Mouse (Mus musculus): ENCODE measurements around the gene Ifna6. TPM values are rescaled to one million over a fixed set of nuclear protein-coding genes. Genes with fewer than 3 reads are reported as not detected.

Gene Ifna6
- polyA plus RNA-seq (2012; rRNA removed; ENCODE audit: low replicate concordance): not detected in 2 replicates

DNA sequence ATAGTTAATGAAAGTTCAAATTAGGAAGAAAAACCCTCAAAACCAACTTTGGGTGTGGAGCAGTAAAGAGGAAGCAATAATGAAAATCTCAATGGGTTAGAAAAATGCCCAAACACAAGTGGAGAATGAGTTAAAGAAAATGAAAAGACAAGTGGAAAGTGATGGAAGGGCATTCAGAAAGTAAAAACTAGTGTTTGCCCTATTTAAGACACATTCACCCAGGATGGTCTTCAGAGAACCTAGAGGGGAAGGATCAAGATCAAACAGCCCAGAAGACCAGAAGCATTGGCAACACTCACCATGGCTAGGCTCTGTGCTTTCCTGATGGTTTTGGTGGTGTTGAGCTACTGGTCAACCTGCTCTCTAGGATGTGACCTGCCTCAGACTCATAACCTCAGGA, at the start of gene Ifna6:
Gene Ifna6 (plus strand): TSS at position 301 of the 400 bp plus-strand sequence.

DNA sequence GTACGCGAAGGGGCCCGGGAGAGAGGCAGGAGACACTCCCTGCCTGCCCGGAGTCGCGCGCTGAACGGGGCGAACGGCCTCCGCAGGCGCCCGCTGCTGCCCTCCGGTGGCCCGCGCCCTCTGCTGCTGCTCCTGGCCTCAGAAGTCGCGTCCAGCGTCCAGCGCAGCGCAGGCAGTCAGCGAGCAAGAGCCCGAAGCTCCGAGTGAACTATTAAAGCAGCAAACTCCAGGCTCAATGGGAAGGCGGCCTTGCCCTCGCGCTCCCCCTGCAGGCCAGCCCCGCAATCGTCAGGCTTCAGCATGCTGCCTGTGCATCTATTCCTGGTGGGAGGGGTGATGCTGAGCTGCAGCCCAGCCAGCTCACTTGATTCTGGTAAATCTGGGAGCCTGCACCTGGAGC, 47.7 kb upstream of the Ifna6 start, which contains the start of gene Gm13272:
Gene Gm13272 (plus strand): TSS at position 301 of the 400 bp plus-strand sequence.

DNA sequence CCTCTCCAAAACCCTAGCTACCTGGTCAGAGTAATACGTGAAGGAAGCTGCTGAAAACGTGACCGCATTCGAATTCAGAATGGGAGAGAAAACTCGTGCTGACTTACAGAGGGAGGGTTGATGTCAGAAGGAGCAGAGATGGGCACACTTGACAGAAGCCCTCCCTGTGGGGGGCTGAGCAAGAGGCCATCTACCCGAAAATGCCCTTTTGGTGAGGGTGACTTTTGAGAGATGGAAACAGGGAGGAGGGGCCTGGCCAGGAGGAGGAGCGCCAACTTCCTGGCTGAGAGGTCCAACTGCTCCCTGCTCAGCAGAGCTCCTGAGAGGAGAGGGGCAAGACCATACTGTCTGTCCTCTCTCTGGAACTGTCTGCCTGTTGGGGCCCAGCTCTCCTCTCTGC, 45.4 kb upstream of the Ifna6 start, which contains the start of gene Ifnz:
Gene Ifnz (plus strand): TSS at position 301 of the 400 bp plus-strand sequence.

DNA sequence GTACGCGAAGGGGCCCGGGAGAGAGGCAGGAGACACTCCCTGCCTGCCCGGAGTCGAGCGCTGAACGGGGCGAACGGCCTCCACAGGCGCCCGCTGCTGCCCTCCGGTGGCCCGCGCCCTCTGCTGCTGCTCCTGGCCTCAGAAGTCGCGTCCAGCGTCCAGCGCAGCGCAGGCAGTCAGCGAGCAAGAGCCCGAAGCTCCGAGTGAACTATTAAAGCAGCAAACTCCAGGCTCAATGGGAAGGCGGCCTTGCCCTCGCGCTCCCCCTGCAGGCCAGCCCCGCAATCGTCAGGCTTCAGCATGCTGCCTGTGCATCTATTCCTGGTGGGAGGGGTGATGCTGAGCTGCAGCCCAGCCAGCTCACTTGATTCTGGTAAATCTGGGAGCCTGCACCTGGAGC, 41.8 kb upstream of the Ifna6 start, which contains the start of gene Gm13276:
Gene Gm13276 (plus strand): TSS at position 301 of the 400 bp plus-strand sequence.

DNA sequence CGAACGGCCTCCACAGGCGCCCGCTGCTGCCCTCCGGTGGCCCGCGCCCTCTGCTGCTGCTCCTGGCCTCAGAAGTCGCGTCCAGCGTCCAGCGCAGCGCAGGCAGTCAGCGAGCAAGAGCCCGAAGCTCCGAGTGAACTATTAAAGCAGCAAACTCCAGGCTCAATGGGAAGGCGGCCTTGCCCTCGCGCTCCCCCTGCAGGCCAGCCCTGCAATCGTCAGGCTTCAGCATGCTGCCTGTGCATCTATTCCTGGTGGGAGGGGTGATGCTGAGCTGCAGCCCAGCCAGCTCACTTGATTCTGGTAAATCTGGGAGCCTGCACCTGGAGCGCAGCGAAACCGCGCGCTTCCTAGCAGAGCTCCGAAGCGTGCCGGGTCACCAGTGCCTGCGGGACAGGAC, 38.8 kb upstream of the Ifna6 start, which contains the start of gene Gm13277:
Gene Gm13277 (plus strand): TSS at position 231 of the 400 bp plus-strand sequence.

DNA sequence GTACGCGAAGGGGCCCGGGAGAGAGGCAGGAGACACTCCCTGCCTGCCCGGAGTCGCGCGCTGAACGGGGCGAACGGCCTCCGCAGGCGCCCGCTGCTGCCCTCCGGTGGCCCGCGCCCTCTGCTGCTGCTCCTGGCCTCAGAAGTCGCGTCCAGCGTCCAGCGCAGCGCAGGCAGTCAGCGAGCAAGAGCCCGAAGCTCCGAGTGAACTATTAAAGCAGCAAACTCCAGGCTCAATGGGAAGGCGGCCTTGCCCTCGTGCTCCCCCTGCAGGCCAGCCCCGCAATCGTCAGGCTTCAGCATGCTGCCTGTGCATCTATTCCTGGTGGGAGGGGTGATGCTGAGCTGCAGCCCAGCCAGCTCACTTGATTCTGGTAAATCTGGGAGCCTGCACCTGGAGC, 36.0 kb upstream of the Ifna6 start, which contains the start of gene Gm13278:
Gene Gm13278 (plus strand): TSS at position 301 of the 400 bp plus-strand sequence.

DNA sequence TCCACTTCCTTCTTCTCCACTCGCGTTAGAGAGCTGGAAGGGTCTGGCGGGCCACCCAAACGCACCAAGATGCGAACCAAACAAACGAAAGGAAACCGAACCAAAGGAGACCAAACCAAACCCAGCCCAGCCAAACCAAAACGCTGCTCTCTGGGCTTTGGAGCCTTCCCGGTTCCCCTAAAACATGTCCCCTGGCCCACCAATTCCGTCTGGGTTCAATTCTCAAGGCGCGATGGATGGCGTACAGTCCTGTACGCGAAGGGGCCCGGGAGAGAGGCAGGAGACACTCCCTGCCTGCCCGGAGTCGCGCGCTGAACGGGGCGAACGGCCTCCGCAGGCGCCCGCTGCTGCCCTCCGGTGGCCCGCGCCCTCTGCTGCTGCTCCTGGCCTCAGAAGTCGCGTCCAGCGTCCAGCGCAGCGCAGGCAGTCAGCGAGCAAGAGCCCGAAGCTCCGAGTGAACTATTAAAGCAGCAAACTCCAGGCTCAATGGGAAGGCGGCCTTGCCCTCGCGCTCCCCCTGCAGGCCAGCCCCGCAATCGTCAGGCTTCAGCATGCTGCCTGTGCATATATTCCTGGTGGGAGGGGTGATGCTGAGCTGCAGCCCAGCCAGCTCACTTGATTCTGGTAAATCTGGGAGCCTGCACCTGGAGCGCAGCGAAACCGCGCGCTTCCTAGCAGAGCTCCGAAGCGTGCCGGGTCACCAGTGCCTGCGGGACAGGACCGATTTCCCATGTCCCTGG, 33.1 kb upstream of the Ifna6 start, which contains the start of gene Gm13275:
Gene Gm13275 (plus strand): TSS at position 552 of the 740 bp plus-strand sequence.

DNA sequence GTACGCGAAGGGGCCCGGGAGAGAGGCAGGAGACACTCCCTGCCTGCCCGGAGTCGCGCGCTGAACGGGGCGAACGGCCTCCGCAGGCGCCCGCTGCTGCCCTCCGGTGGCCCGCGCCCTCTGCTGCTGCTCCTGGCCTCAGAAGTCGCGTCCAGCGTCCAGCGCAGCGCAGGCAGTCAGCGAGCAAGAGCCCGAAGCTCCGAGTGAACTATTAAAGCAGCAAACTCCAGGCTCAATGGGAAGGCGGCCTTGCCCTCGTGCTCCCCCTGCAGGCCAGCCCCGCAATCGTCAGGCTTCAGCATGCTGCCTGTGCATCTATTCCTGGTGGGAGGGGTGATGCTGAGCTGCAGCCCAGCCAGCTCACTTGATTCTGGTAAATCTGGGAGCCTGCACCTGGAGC, 30.1 kb upstream of the Ifna6 start, which contains the start of gene Gm13279:
Gene Gm13279 (plus strand): TSS at position 301 of the 400 bp plus-strand sequence.

DNA sequence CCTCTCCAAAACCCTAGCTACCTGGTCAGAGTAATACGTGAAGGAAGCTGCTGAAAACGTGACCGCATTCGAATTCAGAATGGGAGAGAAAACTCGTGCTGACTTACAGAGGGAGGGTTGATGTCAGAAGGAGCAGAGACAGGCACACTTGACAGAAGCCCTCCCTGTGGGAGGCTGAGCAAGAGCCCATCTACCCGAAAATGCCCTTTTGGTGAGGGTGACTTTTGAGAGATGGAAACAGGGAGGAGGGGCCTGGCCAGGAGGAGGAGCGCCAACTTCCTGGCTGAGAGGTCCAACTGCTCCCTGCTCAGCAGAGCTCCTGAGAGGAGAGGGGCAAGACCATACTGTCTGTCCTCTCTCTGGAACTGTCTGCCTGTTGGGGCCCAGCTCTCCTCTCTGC, 27.9 kb upstream of the Ifna6 start, which contains the start of gene Gm13285:
Gene Gm13285 (plus strand): TSS at position 301 of the 400 bp plus-strand sequence.

DNA sequence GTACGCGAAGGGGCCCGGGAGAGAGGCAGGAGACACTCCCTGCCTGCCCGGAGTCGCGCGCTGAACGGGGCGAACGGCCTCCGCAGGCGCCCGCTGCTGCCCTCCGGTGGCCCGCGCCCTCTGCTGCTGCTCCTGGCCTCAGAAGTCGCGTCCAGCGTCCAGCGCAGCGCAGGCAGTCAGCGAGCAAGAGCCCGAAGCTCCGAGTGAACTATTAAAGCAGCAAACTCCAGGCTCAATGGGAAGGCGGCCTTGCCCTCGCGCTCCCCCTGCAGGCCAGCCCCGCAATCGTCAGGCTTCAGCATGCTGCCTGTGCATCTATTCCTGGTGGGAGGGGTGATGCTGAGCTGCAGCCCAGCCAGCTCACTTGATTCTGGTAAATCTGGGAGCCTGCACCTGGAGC, 24.3 kb upstream of the Ifna6 start, which contains the start of gene Gm13287:
Gene Gm13287 (plus strand): TSS at position 301 of the 400 bp plus-strand sequence.

DNA sequence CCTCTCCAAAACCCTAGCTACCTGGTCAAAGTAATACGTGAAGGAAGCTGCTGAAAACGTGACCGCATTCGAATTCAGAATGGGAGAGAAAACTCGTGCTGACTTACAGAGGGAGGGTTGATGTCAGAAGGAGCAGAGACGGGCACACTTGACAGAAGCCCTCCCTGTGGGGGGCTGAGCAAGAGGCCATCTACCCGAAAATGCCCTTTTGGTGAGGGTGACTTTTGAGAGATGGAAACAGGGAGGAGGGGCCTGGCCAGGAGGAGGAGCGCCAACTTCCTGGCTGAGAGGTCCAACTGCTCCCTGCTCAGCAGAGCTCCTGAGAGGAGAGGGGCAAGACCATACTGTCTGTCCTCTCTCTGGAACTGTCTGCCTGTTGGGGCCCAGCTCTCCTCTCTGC, 22.0 kb upstream of the Ifna6 start, which contains the start of gene Gm13288:
Gene Gm13288 (plus strand): TSS at position 301 of the 400 bp plus-strand sequence.

DNA sequence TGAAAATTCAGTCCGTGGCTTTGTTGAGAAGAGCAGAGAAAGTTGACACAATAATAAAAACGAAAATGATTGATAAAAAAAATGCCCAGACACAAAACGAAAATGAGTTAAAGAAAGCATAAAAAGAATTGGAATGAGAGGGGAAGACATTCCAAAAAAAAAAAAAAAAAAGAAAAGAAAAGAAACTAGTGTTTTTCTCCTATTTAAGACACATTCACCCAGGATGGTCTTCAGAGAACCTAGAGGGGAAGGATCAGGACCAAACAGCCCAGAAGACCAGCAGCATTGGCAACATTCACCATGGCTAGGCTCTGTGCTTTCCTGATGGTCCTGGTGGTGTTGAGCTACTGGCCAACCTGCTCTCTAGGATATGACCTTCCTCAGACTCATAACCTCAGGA, 11.3 kb upstream of the Ifna6 start, which contains the start of gene Ifna7:
Gene Ifna7 (plus strand): TSS at position 301 of the 400 bp plus-strand sequence.

DNA sequence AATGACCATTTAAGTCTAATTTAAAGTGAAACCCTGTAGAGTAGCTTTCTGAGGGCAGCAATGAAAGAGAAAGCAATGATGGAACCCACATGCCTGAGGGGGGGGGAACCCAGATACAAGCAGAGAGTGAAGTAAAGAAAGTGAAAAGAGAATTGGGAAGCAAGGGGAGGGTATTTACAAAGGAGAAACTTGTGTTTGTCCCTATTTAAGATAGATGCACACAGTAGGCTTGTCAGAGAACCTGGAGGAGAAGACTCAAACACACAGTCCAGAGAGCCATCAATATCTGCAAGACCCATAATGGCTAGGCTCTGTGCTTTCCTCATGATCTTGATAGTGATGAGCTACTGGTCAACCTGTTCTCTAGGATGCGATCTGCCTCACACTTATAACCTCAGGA, 7.6 kb upstream of the Ifna6 start, which contains the start of gene Ifna11:
Gene Ifna11 (plus strand): TSS at position 301 of the 400 bp plus-strand sequence.

DNA sequence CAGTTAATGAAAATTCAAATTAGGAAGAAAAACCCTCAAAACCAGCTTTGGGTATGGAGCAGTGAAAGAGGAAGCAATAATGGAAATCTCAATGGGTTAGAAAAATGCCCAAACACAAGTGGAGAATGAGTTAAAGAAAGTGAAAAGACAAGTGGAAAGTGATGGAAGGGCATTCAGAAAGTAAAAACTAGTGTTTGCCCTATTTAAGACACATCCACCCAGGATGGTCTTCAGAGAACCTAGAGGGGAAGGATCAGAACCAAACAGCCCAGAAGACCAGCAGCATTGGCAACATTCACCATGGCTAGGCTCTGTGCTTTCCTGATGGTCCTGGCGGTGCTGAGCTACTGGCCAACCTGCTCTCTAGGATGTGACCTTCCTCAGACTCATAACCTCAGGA, 8.0 kb downstream of the Ifna6 start, which contains the start of gene Ifna5:
Gene Ifna5 (plus strand): TSS at position 301 of the 400 bp plus-strand sequence.

DNA sequence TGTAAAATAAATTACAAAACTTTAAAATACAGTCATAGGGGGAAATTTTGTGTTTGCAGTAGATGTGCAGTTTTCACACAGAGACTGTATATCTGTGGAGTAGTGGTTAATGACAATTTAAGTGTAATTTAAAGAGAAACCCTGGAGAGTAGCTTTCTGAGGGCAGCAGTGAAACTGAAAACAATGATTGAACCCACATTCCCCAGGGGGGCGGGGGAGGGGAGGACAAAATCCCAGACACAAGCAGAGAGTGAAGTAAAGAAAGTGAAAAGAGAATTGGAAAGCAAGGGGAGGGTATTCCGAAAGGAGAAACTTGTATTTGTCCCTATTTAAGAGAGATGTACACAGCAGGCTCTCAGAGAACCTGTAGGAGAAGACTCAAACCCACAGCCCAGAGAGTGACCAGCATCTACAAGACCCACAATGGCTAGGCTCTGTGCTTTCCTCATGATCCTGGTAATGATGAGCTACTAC, 14.3 kb downstream of the Ifna6 start, which contains the start of gene Ifna4:
Gene Ifna4 (plus strand): TSS at position 424 of the 474 bp plus-strand sequence.

DNA sequence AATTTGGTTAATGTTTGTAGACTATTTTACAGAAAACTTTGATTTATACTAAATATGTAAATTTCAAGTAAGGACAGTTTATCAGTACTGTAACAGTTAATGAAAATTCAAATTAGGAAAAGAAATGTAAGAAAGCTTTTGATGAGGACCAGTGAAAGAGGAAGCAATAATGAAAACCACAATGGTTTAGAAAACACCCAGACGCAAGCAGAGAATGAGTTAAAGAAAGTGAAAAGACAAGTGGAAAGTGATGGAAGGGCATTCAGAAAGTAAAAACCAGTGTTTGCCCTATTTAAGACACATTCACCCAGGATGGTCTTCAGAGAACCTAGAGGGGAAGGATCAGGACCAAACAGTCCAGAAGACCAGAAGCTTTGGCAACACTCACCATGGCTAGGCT, 22.5 kb downstream of the Ifna6 start, which contains the start of gene Ifna1:
Gene Ifna1 (plus strand): TSS at position 390 of the 400 bp plus-strand sequence.

Other genes with a start within 250 kb of the Ifna6 start
- gene Ifna9, start 235.0 kb upstream of the Ifna6 start, polyA plus RNA-seq (2012; rRNA removed; ENCODE audit: low replicate concordance): not detected in 2 replicates
- not detected in 2 replicates for gene Ifna12, start 224.0 kb upstream of the Ifna6 start, polyA plus RNA-seq (2012; rRNA removed; ENCODE audit: low replicate concordance)
- not detected in 2 replicates for gene C87499, start 193.0 kb upstream of the Ifna6 start, polyA plus RNA-seq (2012; rRNA removed; ENCODE audit: low replicate concordance)
- not detected in 2 replicates for gene Ifna13, start 183.0 kb upstream of the Ifna6 start, polyA plus RNA-seq (2012; rRNA removed; ENCODE audit: low replicate concordance)
- gene Ifna16, start 150.5 kb upstream of the Ifna6 start, polyA plus RNA-seq (2012; rRNA removed; ENCODE audit: low replicate concordance): not detected in 2 replicates
- not detected in 2 replicates for gene Ifna2, start 143.5 kb upstream of the Ifna6 start, polyA plus RNA-seq (2012; rRNA removed; ENCODE audit: low replicate concordance)
- not detected in 2 replicates for gene Ifnab, start 136.1 kb upstream of the Ifna6 start, polyA plus RNA-seq (2012; rRNA removed; ENCODE audit: low replicate concordance)
- 0.23 and 0.35 TPM in 2 replicates for gene Gm26566, start 105.6 kb upstream of the Ifna6 start, polyA plus RNA-seq (2012; rRNA removed; ENCODE audit: low replicate concordance)
- gene Klhl9, start 105.0 kb upstream of the Ifna6 start, polyA plus RNA-seq (2012; rRNA removed; ENCODE audit: low replicate concordance): 16.0 and 29.7 TPM in 2 replicates
- gene Gm13271, start 72.5 kb upstream of the Ifna6 start, polyA plus RNA-seq (2012; rRNA removed; ENCODE audit: low replicate concordance): not detected in 2 replicates
- not detected in 2 replicates for gene Gm13283, start 67.3 kb upstream of the Ifna6 start, polyA plus RNA-seq (2012; rRNA removed; ENCODE audit: low replicate concordance)
- not detected in 2 replicates for gene Gm13290, start 53.6 kb upstream of the Ifna6 start, polyA plus RNA-seq (2012; rRNA removed; ENCODE audit: low replicate concordance)
- not detected in 2 replicates for gene Gm13289, start 50.5 kb upstream of the Ifna6 start, polyA plus RNA-seq (2012; rRNA removed; ENCODE audit: low replicate concordance)
- not detected in 2 replicates for gene Gm13272, start 47.6 kb upstream of the Ifna6 start, polyA plus RNA-seq (2012; rRNA removed; ENCODE audit: low replicate concordance)
- 0.08 TPM in 1 of 2 replicates, not detected in the other for gene Ifnz, start 45.3 kb upstream of the Ifna6 start, polyA plus RNA-seq (2012; rRNA removed; ENCODE audit: low replicate concordance)
- not detected in 2 replicates for gene Gm13276, start 41.7 kb upstream of the Ifna6 start, polyA plus RNA-seq (2012; rRNA removed; ENCODE audit: low replicate concordance)
- gene Gm13277, start 38.8 kb upstream of the Ifna6 start, polyA plus RNA-seq (2012; rRNA removed; ENCODE audit: low replicate concordance): not detected in 2 replicates
- gene Gm13278, start 35.9 kb upstream of the Ifna6 start, polyA plus RNA-seq (2012; rRNA removed; ENCODE audit: low replicate concordance): not detected in 2 replicates
- gene Gm13275, start 32.9 kb upstream of the Ifna6 start, polyA plus RNA-seq (2012; rRNA removed; ENCODE audit: low replicate concordance): not detected in 2 replicates
- not detected in 2 replicates for gene Gm13279, start 30.0 kb upstream of the Ifna6 start, polyA plus RNA-seq (2012; rRNA removed; ENCODE audit: low replicate concordance)
- gene Gm13285, start 27.8 kb upstream of the Ifna6 start, polyA plus RNA-seq (2012; rRNA removed; ENCODE audit: low replicate concordance): not detected in 2 replicates
- not detected in 2 replicates for gene Gm13287, start 24.2 kb upstream of the Ifna6 start, polyA plus RNA-seq (2012; rRNA removed; ENCODE audit: low replicate concordance)
- gene Gm13288, start 21.9 kb upstream of the Ifna6 start, polyA plus RNA-seq (2012; rRNA removed; ENCODE audit: low replicate concordance): not detected in 2 replicates
- not detected in 2 replicates for gene Ifna7, start 11.2 kb upstream of the Ifna6 start, polyA plus RNA-seq (2012; rRNA removed; ENCODE audit: low replicate concordance)
- not detected in 2 replicates for gene Ifna11, start 7.5 kb upstream of the Ifna6 start, polyA plus RNA-seq (2012; rRNA removed; ENCODE audit: low replicate concordance)
- gene Ifna5, start 8.1 kb downstream of the Ifna6 start, polyA plus RNA-seq (2012; rRNA removed; ENCODE audit: low replicate concordance): not detected in 2 replicates
- gene Ifna4, start 14.4 kb downstream of the Ifna6 start, polyA plus RNA-seq (2012; rRNA removed; ENCODE audit: low replicate concordance): not detected in 2 replicates
- gene Ifna1, start 22.7 kb downstream of the Ifna6 start, polyA plus RNA-seq (2012; rRNA removed; ENCODE audit: low replicate concordance): not detected in 2 replicates
- gene Ifne, start 52.8 kb downstream of the Ifna6 start, polyA plus RNA-seq (2012; rRNA removed; ENCODE audit: low replicate concordance): 0.80 TPM in 1 of 2 replicates, not detected in the other